Mouse (Mus musculus): Measurements from ENCODE around the gene Ttll10.

Gene Ttll10

DNA sequence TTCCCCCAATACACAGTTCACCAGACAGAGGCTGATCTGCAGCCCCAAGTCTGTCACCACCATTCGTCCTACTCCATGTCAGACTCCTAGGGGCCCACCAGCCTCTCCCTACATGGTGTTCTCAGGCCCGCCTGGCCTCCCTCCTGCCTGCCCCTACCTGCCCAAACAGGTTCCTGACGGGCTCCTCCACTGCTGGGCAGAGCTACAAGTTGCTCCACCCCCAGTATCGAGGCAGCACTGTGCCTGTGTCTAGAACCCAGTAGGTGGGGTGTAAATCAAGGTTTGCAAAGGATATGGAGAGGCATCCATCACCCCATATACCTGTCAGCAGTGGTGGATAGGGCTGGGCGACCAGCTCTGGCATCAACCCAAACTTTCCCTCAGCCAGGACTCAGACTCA lies at the start of gene Ttll10:
TSS of gene Ttll10 (minus strand) at position 154 of the 400 bp plus-strand sequence.
- DNase-seq (ENCODE audit: low spot score in 2 of 2) = no peak

DNA sequence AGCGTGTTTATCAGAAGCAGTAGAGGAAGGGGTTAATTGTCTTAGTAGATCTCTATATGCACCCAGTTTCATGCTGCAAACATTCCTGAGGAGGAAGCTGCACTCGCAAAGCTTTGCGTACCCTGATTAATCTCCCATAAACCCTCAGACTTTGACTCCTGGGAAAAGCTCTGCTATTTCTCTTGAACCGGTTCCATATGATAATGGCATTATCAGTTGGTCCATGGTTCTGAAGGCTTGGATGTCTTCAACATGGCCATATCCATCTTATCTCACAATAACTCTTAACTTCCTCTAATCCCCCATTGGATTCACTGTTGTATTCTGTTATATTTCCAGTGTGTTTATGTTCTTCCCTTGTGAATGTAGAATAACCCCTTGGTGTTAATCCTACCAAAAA lies 44.1 kb upstream of the Ttll10 start:
- no peak for DNase-seq (ENCODE audit: low spot score in 2 of 2)

DNA sequence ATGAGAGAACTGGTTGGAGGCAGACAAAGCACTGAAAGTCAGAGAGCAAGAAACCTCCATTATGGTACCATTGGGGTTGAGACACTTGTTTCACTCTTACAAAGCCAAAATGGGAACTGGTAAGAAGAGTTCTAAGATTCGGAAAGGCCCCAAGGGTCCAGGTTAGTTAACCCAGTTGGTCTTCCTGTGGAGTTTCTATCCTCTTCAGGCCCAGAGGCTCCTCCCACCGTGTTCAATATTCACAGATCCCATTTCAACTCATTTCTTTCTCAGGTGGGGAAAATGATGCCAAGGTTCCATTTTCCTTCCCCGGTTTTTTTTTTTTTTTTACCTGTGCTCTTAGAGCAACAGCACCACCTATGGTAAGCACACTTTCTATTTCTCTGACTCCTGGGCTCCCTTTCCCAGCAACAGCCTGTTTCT lies 42.3 kb upstream of the Ttll10 start:
- no peak for DNase-seq (ENCODE audit: low spot score in 2 of 2)

DNA sequence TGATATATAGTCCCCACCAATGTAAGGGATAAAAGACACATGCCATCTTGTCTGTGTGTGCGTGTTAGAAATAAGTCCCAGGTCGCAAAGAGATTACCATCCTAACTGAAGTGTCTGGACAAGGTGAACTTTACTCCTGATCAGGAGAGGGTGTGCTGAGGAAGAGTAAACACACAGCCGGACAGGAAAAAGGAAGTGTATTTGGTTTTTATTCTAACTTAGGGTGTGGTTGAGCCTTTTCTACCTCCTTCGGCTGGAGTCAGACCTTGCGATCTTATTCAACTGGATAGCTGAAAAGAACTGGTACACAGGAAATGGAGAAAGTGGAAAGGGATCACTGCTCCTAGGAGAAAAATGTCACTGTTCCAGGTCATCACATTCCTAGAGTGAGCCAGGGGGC lies 41.3 kb upstream of the Ttll10 start:
- DNase-seq (ENCODE audit: low spot score in 2 of 2) = no peak

DNA sequence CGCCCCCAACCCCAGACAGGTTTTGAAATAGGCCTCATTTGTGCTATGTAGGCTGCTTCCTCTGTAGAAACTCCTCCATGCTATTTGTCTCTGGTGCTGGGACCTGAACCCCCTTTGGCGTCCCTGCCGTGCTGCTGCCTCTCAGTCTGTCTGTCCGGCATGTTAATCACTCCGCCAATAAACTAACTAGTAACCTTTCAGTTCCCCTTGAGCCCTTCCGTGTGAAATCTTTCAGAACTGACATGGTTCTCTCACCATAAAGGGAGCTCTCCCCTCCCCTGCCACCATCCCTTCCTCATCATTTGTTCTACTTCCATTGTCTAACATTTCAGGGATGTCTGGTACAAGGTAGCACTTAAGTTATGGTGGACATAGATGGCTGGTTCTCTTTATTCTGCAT lies 40.2 kb upstream of the Ttll10 start:
- no peak for DNase-seq (ENCODE audit: low spot score in 2 of 2)

DNA sequence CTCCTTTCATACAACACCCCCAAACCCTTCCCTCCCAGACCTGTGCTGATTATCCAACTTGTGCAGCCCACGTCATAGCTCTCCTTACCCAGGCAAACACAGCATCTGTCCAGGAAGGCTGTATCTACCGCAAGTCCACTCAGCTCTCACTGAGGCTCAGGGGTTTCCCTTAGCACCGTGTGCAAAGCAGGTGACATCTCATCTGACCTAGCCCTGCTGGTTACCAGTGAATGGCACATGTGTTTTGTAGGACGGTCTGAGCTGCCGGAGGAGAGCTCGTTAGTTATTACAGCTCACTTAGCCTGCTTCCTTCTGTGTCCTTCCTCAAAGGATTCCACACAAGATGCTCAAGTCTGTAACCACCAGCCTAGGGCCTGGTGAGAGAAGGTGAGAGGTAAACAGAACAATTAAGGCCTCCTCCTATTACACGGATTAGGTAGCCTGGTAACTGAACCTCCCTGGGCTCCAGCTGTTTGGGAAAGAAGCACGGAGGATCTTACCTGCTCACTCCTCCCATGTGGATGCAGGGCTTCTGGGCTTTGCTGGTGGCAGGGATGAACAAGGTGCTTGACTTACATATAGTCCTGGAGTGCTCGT lies 38.7 kb upstream of the Ttll10 start:
- no peak for DNase-seq (ENCODE audit: low spot score in 2 of 2)

DNA sequence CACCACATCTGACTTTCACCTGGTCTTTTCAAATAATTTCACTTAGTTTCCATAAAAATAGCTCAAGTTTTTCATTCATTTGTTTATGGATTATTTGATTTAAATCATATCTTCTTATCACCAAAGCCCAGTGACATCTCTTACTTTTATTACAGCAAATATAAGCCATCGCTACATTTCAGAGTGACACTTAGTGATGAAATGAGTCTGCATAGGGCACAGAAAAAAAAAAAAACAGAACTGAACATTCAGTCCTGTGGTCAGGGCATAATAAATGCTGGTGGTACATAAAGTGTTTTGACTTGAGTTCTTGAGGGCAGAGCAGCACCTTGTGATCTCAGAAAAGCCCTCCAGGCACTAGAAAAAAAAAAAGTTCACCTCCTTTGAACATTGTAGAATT lies 37.0 kb upstream of the Ttll10 start:
- no peak for DNase-seq (ENCODE audit: low spot score in 2 of 2)

DNA sequence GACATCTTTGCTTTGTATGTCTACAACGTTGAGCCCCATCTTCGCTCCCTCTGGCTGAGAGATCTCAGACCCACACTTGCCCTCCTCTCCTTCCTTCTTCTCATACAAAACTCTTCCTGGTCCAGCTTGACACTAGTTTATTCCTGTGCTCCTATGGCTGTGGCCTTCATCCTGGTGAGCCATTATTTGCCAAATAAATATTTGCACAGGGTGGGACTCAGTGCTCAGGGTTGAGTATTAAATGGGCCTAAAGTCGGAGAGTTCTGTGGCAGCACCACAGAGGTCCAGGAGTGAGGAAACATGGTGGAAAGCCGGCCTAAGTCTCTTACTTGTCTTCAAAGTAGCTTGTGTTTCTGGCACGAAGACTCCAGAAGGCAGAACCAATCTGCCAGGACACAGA lies 34.5 kb upstream of the Ttll10 start:
- DNase-seq (ENCODE audit: low spot score in 2 of 2) = no peak

DNA sequence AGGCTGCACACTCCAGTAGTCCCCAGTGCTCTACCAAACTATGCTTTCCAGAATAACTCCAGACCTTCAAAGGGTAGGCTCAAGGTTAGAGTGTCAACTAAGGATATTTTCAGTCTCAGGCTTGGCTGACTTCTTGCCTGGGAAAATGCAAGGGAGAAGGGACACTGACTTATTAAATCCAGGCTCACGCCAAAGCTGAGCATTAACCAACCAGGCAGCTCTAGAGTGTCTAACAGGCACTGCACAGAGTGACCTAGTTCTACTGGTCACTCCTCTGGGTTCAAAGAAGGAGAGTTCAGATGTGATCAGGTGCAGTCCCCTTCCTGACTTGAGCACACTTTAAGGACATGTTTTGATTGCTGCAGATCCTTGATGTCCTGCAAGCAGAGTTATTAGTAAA lies 33.6 kb upstream of the Ttll10 start:
- no peak for DNase-seq (ENCODE audit: low spot score in 2 of 2)

DNA sequence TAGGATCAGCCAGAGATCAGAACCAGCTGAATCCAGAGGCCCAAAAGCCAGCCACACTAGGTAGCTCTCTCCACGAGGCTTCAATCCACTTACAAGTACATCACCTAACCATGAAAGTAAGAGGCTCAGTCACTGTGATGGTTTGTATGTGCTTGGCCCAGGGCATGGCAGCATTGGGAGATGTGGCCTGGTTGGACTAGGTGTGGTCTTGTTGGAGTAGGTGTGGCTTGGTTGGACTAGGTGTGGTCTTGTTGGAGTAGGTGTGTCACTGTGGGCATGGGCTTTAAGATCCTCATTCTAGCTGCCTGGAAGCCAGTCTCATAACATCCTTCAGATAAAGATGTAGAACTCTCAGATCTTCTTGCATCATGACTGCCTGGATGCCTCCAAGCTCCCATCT lies 32.0 kb upstream of the Ttll10 start:
- no peak for DNase-seq (ENCODE audit: low spot score in 2 of 2)

DNA sequence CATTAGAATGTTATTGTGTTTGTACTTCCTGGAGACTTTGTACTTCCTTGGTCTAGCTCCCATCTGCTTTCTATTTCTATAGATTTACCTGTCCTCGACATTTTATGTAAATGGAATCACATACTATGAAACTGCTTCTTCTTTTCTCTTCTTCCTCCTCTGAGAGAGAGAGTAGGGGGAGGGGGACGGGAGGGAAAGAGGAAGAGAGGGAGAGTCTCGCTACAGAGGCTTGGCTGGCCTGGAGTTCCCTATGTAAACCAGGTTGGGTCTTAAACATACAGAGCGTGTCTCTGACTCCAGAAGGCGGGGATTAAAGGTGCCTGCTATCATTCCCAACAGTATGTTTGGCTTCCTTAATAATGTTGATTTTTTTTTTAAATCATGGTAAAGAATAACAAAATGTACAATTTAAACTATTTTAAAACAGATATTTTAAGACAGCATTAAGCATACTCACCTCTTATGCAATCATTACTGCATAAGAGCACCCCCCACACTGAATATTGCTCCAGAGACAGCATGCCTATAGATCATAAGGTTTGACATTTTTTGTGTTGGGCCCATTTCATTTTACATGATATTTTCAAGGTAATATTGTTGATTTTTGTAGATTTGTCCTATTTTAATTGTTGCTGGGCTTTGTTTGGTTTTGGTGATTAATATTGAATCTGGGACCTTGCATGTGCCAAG lies 28.3 kb upstream of the Ttll10 start:
- no peak for DNase-seq (ENCODE audit: low spot score in 2 of 2)

DNA sequence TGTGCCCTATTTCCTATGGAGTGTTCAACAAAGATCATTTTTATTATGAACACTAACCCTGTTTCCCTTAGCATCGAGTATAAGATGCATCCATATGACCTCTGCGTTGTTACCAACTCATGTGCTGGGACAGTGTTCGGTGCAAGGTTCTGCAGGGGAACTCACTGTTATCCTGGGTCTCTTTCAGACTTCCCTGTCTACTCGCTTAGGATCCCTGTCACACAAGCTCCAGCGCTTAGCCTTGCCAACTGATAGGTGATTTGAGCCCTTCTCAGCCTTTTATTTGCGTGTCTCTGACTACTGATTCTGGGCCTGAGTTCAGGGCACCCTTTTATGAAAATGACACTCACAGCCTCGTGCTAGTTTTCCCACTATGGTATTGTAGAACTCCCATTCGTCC lies 26.0 kb upstream of the Ttll10 start:
- DNase-seq (ENCODE audit: low spot score in 2 of 2) = no peak

DNA sequence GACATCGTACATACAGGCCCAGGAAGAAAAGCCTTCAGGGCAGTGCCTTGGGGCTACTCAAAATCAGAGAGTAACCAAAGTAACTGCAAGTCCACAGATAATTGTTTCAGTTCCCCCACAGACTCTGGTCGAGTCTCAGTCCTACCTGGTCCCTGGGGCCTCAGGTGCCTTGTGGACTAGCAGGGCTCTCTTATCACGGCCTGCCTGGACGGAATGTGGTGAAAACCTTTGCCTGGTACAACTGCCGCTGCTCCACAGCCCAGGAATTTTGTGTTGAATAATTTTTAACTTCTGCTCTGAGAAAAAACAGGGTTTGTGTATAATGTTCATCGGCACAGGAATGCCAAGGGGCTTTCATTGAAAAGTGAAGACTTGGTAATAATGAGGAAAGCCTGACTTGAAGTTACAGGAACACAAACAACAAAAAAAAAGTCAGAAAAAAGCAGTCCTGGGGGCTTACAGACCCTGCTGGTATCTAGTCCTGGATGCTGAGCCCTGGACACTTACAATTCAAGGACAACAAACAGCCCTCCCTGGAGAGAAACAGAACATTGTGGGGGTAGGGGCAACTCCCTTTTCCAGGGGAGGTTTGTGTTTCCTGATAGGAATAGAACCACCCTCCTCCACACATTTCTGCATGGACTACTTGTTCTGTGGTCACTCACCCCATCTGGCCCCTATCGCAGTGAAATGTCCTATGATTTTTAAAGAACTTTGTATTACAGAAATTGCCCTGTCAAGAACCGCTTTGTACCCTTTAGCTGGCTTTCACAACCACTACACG lies 25.1 kb upstream of the Ttll10 start:
- DNase-seq (ENCODE audit: low spot score in 2 of 2) = no peak

DNA sequence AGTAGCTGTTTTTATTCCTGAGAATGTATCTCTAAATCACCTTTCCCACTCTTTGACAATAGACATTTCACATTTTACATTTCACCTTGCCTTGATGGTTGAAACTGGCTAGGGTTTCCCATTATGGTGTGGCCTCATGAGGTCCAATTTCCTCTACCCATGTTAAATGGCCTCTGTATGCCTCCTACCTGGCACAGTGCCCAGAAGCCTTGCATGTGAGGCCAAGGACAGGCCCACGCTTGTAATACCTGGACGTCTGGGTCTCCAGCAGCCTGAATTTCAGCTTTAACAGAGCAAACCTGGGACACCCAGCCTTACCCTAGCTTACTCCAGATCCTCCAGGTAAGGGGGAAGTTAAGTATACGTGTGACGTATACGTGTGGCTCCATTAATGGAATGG lies 24.1 kb upstream of the Ttll10 start:
- no peak for DNase-seq (ENCODE audit: low spot score in 2 of 2)

DNA sequence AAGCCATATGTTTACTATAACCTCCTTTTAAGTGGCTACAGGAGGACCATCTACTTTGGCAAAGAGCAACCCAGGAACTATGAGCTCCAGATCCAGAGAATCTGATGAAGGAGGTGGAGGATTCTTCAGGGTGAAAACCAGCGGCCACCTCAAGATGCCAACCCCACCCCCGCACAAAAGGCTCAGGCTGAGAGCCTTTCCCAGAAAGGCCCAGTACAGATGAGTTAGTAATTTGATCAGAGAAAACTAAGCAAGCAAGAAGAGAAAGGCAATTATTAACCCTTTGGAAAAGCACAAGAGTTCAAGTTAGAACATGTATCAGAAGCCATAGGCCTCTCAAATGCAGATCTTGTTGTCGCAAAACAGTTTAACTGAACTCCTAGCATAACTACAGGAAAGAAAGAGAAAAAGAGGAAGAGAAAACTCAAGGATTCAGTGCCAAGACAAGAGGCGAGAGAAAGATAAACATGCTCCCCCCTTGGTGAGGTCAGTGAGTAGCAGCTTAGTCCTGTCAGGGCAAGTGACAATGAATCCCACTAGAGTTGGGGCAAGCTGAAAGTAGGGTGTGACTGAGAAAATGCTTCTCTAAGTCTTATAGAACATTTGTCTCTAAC lies 23.5 kb upstream of the Ttll10 start:
- DNase-seq (ENCODE audit: low spot score in 2 of 2) = no peak

DNA sequence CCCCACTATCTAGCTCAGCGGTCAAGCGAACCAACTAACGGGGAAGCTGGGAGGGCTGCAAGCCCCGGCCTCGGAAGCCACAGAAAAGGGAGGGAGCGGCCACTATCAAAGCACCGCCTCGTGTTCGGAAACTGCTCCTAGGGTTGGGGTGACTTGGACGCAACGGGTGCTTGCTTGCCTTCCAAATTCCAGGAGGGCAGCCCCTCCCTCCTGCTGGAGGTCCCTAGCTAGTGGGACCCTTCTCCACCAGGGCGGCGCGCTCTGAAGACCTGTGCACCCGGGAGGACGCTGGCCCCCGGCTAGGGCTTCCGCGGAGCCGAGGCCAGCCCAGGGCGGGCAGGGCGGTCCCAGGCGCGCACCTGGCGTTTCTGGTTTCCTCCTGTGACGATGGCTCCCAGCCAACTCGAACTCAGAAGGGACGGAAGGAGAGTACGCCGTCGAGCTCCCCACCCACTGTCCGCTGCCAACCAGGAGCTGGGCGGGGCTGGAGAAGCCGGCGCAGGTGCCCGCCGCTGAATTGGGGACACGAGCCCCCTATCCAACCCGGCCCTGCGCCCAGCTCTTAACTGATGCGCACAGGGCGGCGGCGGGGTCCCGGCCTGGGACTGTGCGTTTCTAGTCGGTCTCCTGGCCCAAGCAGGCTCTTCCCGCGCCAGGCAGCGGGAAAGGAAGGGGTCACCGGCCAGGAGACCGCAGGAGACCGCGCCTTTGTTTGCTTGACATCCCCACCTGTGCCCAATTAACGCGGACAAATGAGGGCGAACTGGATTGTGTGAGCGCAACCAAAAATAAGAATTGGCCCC lies 18.5 kb upstream of the Ttll10 start:
- DNase-seq (ENCODE audit: low spot score in 2 of 2) = peak in 1 of 2 experiments; percentile 10

DNA sequence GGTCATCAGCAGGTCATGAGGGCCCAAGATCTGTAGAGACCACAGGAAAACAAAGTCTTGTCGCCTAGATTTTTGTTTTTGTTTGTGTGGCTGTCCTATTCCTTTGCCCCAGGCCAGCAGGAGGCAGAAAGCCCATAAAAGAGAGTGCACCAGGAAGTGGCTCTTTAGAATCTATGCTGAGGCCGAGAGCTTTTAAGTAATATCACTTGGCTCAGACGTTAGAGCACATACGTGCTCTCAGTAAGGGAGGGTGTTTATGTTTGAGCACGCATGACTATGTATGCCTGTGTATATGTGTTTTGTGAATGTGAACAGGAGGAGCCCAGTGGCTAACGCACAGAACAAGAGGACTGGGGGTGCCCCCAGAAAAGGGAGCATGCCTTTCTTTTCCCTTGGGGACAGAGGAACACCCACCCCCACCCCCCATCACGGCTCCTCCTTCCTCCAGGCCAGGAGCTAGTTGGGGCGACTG lies 17.7 kb upstream of the Ttll10 start:
- DNase-seq (ENCODE audit: low spot score in 2 of 2) = no peak

DNA sequence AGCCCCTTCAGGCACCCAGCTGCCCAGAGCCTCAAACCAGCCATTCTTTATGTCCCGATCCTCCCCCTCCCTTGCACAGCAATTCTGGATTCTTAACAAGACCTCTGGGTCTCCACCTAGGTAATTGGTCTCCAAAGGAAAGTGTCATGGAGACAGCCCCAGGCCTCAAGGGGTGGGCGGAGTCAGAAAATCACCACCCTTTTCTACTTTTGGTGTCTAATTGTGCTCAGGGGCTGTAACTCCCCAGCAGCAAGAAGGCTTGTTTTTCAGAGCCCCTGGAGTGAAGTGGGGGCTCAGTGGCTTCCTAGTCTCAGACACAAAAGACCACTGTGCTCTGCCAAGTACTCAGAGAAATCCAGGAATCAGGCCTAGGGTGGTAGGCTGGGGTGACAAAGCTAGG lies 11.5 kb upstream of the Ttll10 start:
- no peak for DNase-seq (ENCODE audit: low spot score in 2 of 2)

DNA sequence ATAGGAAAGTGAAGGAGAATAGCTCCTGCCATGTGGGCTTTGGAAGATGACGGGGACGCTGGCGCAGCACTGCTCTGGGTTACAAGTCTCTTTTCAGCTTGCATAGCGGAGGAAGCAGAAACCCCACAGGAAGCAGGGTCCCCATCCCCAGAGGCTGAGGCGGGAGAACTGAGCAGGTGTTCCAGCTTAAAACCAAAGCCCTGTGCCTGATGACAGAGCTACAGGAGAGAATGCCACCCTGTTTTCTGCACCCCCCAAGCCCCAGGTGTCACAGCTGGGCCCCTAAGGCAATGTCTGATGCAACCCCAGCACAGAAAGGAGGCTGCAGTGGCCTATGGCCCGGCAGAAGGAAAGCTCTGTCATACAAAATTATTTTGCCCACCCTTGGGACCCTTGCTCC lies 11.1 kb upstream of the Ttll10 start:
- DNase-seq (ENCODE audit: low spot score in 2 of 2) = no peak

DNA sequence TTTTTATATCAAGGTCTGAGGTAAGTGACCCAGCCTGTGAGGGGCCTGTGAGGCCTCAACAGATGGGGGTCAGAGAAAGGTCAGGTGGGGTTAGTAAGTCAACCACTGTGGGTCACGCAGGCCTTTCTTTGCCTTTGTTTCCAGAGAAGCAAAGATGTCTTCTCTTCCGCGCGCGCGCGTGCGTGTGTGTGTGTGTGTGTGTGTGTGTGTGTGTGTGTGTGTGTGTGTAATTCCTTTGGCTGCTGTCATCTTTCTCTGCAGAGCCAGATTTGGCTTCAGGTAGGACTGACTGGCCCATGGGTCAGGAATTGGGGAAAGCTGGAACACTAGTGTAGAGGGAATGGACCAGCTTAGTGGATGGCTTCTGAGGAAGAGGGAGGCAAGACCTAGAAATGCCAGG lies 10.5 kb upstream of the Ttll10 start:
- DNase-seq (ENCODE audit: low spot score in 2 of 2) = no peak

DNA sequence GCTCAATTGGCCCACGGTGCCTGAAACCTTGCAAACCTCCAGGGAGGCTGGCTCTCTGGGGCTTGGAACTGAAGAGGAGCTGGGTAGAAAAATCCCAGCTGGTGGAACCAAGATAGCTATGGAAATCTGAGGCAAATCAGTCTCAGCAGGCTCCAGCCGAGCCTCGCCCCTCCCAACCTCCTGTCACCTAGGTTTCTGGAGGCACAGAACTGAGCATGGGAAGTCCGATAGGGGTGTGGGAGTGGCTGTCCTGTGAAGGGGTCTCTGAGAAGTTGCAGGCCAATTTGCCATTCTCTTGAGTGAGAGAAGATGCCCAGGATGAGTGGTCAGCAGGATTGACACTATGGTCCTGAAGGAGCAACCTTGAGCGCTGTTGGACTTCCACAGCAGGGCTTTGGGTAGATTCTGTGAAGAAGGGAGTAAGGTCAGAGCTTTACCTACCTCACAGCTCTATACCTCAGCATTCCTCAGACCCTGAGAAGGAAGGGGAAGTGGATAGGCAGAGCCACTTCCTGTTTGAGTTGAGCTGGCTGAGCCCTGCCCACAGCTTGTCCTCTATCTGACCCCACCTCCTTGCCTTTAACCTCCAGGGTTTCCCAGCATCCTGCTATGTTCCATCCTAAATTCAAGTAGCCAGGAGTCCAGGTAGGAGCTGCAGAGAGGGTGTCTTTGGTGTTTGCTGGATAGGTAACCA lies 8.2 kb upstream of the Ttll10 start:
- no peak for DNase-seq (ENCODE audit: low spot score in 2 of 2)
